Mouse (Mus musculus) lung, adult 2 months (tissue): Measurements from ENCODE around the gene Myo3b.

Experiments used
- CTCF ChIP-seq: fragments of 200-500 bp; IDR thresholded peaks from 2 replicates; pipeline ENCODE4 v1.5.1; 2011; ENCODE audit warnings: mild to moderate bottlenecking, low read length, control low read depth; ENCODE audit not compliant: insufficient read depth
- POLR2A ChIP-seq: fragments of 200-500 bp; IDR thresholded peaks from 2 replicates; pipeline ENCODE4 v1.6.1; 2011; ENCODE audit warnings: low read depth, mild to moderate bottlenecking, control low read depth, low read length, borderline replicate concordance; ENCODE audit errors: extremely low read depth

- no peak for TF ChIP-seq POLR2A
- TF ChIP-seq CTCF = no peak
Observed at GRCm38 (mm10) chr2:70410298-70410885, 371.5 kb downstream of the Myo3b start.
